ENCODE assay signal across 21 mouse cellular contexts in genomic region chr3:79900502-79900901, GRCm38 (mm10). TPM values are rescaled to one million over a fixed set of nuclear protein-coding genes. Genes with fewer than 3 reads are reported as not detected.
"Had no signal": no experiment of that assay in that cellular context is flagged by ENCODE, and none has a peak within 500 bp of the region (broad histone marks: within the 10 kb centered on the region; RNA-seq: fewer than 3 reads in every experiment).

No protein-coding gene starts in this region.

- DNase-seq: kidney, adult 18-20 months; kidney, postnatal 25 days; layer of hippocampus, postnatal 36 days; lung, postnatal 14 days; lung, postnatal 4 days; retina, postnatal 1 day; right cerebral cortex, postnatal 25 days; spleen, adult 18-20 months; thymus, adult 2 months; thymus, postnatal 14 days; thymus, postnatal 4 days had no signal

- H3K27me3 ChIP-seq: liver, embryonic 15.5 days; lung, embryonic 15.5 days; midbrain, embryonic 12.5 days; neural tube, embryonic 13.5 days; stomach, embryonic 15.5 days had no signal

- H3K9ac ChIP-seq: liver, embryonic 15.5 days; lung, embryonic 15.5 days; midbrain, embryonic 12.5 days; neural tube, embryonic 13.5 days; stomach, embryonic 15.5 days had no signal

- H3K27ac ChIP-seq: kidney, postnatal 0 days; left cerebral cortex, adult 2 months; liver, embryonic 15.5 days; lung, embryonic 15.5 days; midbrain, embryonic 12.5 days; neural tube, embryonic 13.5 days; stomach, embryonic 15.5 days had no signal

- H3K9me3 ChIP-seq: liver, embryonic 15.5 days; lung, embryonic 15.5 days; midbrain, embryonic 12.5 days; neural tube, embryonic 13.5 days; stomach, embryonic 15.5 days had no signal

- H3K4me1 ChIP-seq: liver, embryonic 15.5 days had no signal

- H3K36me3 ChIP-seq: liver, embryonic 15.5 days; lung, embryonic 15.5 days; midbrain, embryonic 12.5 days; neural tube, embryonic 13.5 days; stomach, embryonic 15.5 days had no signal

- H3K4me3 ChIP-seq: left cerebral cortex, adult 2 months; liver, embryonic 15.5 days; lung, embryonic 15.5 days; midbrain, embryonic 12.5 days; myocyte; neural tube, embryonic 13.5 days; stomach, embryonic 15.5 days had no signal

RNA-seq across cellular contexts. Expression of gene Fam198b, which starts 16.2 kb away (rescaled TPM):
- total RNA-seq: monocyte, adult 5-6 weeks; neutrophil, adult 5-6 weeks had no signal

RNA-seq across cellular contexts. Expression of gene Tmem144, which starts 47.9 kb away (rescaled TPM):
- total RNA-seq: monocyte, adult 5-6 weeks had no signal
